Mouse (Mus musculus): ENCODE measurements around the gene Pcp4l1.
"Not testable (repeated sequence)": the region's sequence is repeated elsewhere in the genome, so short reads cannot be mapped to it uniquely, and the experiment has no call there.

The Pcp4l1 gene

GRCm38 (mm10) chr1:171137486-171138155, 58.4 kb downstream of the Pcp4l1 start:
- not testable (repeated sequence) for DNase-seq (ENCODE audit: low read depth in 1 of 2, low spot score in 2 of 2)

- no peak for DNase-seq (ENCODE audit: low read depth in 1 of 2, low spot score in 2 of 2)
Observed at GRCm38 (mm10) chr1:171135600-171135999, 60.5 kb downstream of the Pcp4l1 start.

- DNase-seq (ENCODE audit: low read depth in 1 of 2, low spot score in 2 of 2) = no peak
Observed at GRCm38 (mm10) chr1:171130971-171131370, 65.1 kb downstream of the Pcp4l1 start.

- no peak for DNase-seq (ENCODE audit: low read depth in 1 of 2, low spot score in 2 of 2)
Observed at GRCm38 (mm10) chr1:171129251-171129650, 66.8 kb downstream of the Pcp4l1 start.

- DNase-seq (ENCODE audit: low read depth in 1 of 2, low spot score in 2 of 2) = no peak
Observed at GRCm38 (mm10) chr1:171124398-171124797, 71.7 kb downstream of the Pcp4l1 start.

Measured in monocyte, adult 2 months (primary cell).